Mouse (Mus musculus) liver, adult 2 months (tissue): ENCODE results near the gene Spata17.

Experiments
- CTCF ChIP-seq: fragments of 200-500 bp; IDR thresholded peaks from 2 replicates; pipeline ENCODE4 v1.5.1; 2011; ENCODE audit warnings: low read depth, low read length, control low read depth
- POLR2A ChIP-seq: fragments of 200-500 bp; IDR thresholded peaks from 2 replicates; pipeline ENCODE4 v1.6.1; 2011; ENCODE audit warnings: low read length, control low read depth; ENCODE audit not compliant: insufficient read depth; ENCODE audit errors: extremely low read depth

DNA sequence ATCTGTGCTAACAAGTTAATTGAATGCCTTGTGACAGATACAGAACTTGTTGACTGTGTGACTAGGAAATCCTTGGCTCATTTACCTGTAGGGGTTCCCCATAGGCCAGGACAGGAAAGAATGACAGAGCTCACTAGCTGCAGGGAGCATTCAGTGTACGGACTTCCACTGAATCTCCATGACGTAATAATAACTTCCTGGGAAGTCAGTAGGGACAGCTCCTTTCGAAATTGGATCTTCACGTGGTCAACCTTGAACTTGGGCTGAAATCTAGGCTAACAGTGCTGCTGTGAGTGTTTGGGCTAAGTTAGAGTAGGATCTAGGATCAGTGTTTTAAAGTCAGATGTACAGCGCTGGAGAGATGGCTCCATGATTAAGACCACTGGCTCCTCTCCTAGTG is 29.5 kb upstream of the Spata17 start:
- TF ChIP-seq POLR2A (no peak), CTCF (no peak)
